Mouse (Mus musculus): ENCODE data around the gene Egfr. TPM values are rescaled to one million over a fixed set of nuclear protein-coding genes. Genes with fewer than 3 reads are reported as not detected.

The Egfr gene
- total RNA-seq, 2 experiments from 2014 or later, result not detected

- no peak for ATAC-seq (replicated peaks; ENCODE audit: low FRiP score, poor library complexity, severe bottlenecking)
Observed at GRCm38 (mm10) chr11:16770966-16771365, 19.0 kb downstream of the Egfr start.

- no peak for ATAC-seq (replicated peaks; ENCODE audit: low FRiP score, poor library complexity, severe bottlenecking)
Observed at GRCm38 (mm10) chr11:16772717-16773116, 20.7 kb downstream of the Egfr start.

- no peak for ATAC-seq (replicated peaks; ENCODE audit: low FRiP score, poor library complexity, severe bottlenecking)
Observed at GRCm38 (mm10) chr11:16776967-16777366, 25.0 kb downstream of the Egfr start.

- ATAC-seq (replicated peaks; ENCODE audit: low FRiP score, poor library complexity, severe bottlenecking), result no peak
Observed at GRCm38 (mm10) chr11:16781604-16782003, 29.6 kb downstream of the Egfr start.

GRCm38 (mm10) chr11:16783926-16784659 is 32.1 kb downstream of the Egfr start:
- no peak for ATAC-seq (replicated peaks; ENCODE audit: low FRiP score, poor library complexity, severe bottlenecking)

GRCm38 (mm10) chr11:16792638-16793585 is 40.9 kb downstream of the Egfr start:
- no peak for ATAC-seq (replicated peaks; ENCODE audit: low FRiP score, poor library complexity, severe bottlenecking)

- ATAC-seq (replicated peaks; ENCODE audit: low FRiP score, poor library complexity, severe bottlenecking), result no peak
Observed at GRCm38 (mm10) chr11:16795012-16795411, 43.0 kb downstream of the Egfr start.

GRCm38 (mm10) chr11:16795513-16795912 is 43.5 kb downstream of the Egfr start:
- no peak for ATAC-seq (replicated peaks; ENCODE audit: low FRiP score, poor library complexity, severe bottlenecking)

GRCm38 (mm10) chr11:16797456-16797855 is 45.5 kb downstream of the Egfr start:
- no peak for ATAC-seq (replicated peaks; ENCODE audit: low FRiP score, poor library complexity, severe bottlenecking)

GRCm38 (mm10) chr11:16798136-16798535 is 46.1 kb downstream of the Egfr start:
- no peak for ATAC-seq (replicated peaks; ENCODE audit: low FRiP score, poor library complexity, severe bottlenecking)

- no peak for ATAC-seq (replicated peaks; ENCODE audit: low FRiP score, poor library complexity, severe bottlenecking)
Observed at GRCm38 (mm10) chr11:16800507-16800906, 48.5 kb downstream of the Egfr start.

GRCm38 (mm10) chr11:16802668-16803067 is 50.7 kb downstream of the Egfr start:
- ATAC-seq (replicated peaks; ENCODE audit: low FRiP score, poor library complexity, severe bottlenecking), result no peak

- ATAC-seq (replicated peaks; ENCODE audit: low FRiP score, poor library complexity, severe bottlenecking), result no peak
Observed at GRCm38 (mm10) chr11:16804016-16804415, 52.0 kb downstream of the Egfr start.

GRCm38 (mm10) chr11:16805886-16806285 is 53.9 kb downstream of the Egfr start:
- ATAC-seq (replicated peaks; ENCODE audit: low FRiP score, poor library complexity, severe bottlenecking), result no peak

GRCm38 (mm10) chr11:16809161-16809967 is 57.4 kb downstream of the Egfr start:
- ATAC-seq (replicated peaks; ENCODE audit: low FRiP score, poor library complexity, severe bottlenecking), result no peak

GRCm38 (mm10) chr11:16810086-16810485 is 58.1 kb downstream of the Egfr start:
- no peak for ATAC-seq (replicated peaks; ENCODE audit: low FRiP score, poor library complexity, severe bottlenecking)

GRCm38 (mm10) chr11:16813298-16813697 is 61.3 kb downstream of the Egfr start:
- ATAC-seq (replicated peaks; ENCODE audit: low FRiP score, poor library complexity, severe bottlenecking), result no peak

- ATAC-seq (replicated peaks; ENCODE audit: low FRiP score, poor library complexity, severe bottlenecking), result no peak
Observed at GRCm38 (mm10) chr11:16816414-16816813, 64.4 kb downstream of the Egfr start.

GRCm38 (mm10) chr11:16817336-16818034 is 65.5 kb downstream of the Egfr start:
- no peak for ATAC-seq (replicated peaks; ENCODE audit: low FRiP score, poor library complexity, severe bottlenecking)
